Mouse (Mus musculus) limb, embryonic 14.5 days (tissue): Measurements from ENCODE around the gene Tchhl1. TPM values are rescaled to one million over a fixed set of nuclear protein-coding genes. Genes with fewer than 3 reads are reported as not detected.

Source experiments
- ATAC-seq: fragments of 200-750 bp; cut with Nextera tagmentation; 2 replicates; pipeline ENCODE4 v1.8.0; 2017; ENCODE audit warnings: low read depth, moderate number of reproducible peaks, moderate TSS enrichment; ENCODE audit not compliant: low FRiP score
- DNase-seq: peaks from one replicate; pipeline ENCODE4 v3.0.0-alpha.2; 2015; ENCODE audit warnings: low spot score
- H3K27ac ChIP-seq: fragments of 300-500 bp; sonication (generic); replicated peaks from 2 replicates; pipeline ENCODE4 v1.5.1; 2014; ENCODE audit warnings: low read depth, mild to moderate bottlenecking, low read length, moderate library complexity, mixed read lengths
- H3K27me3 ChIP-seq: fragments of 300-500 bp; sonication (generic); 2 replicates; pipeline ENCODE4 v1.6.1; 2014; ENCODE audit warnings: low read length, mixed read lengths; ENCODE audit not compliant: control insufficient read depth, insufficient read depth
- H3K36me3 ChIP-seq: fragments of 300-500 bp; sonication (generic); 2 replicates; pipeline ENCODE4 v1.6.1; 2014; ENCODE audit warnings: mild to moderate bottlenecking, low read length, moderate library complexity, mixed read lengths; ENCODE audit not compliant: control insufficient read depth, insufficient read depth
- H3K4me1 ChIP-seq: fragments of 300-500 bp; sonication (generic); 2 replicates; pipeline ENCODE4 v1.6.1; 2014; ENCODE audit warnings: antibody characterized with exemption, low read length, mixed read lengths; ENCODE audit not compliant: control insufficient read depth, insufficient read depth
- H3K4me2 ChIP-seq: fragments of 300-500 bp; sonication (generic); replicated peaks from 2 replicates; pipeline ENCODE4 v1.6.1; 2014; ENCODE audit warnings: low read depth, mild to moderate bottlenecking, low read length, moderate library complexity; ENCODE audit not compliant: severe bottlenecking
- H3K4me3 ChIP-seq: fragments of 300-500 bp; sonication (generic); replicated peaks from 2 replicates; pipeline ENCODE4 v1.5.1; 2014; ENCODE audit warnings: low read length
- H3K9ac ChIP-seq: fragments of 300-500 bp; sonication (generic); 2 replicates; pipeline ENCODE4 v1.6.1; 2014; ENCODE audit warnings: mild to moderate bottlenecking, low read depth, low read length, moderate library complexity; ENCODE audit not compliant: severe bottlenecking
- H3K9me3 ChIP-seq: fragments of 300-500 bp; sonication (generic); 2 replicates; pipeline ENCODE4 v1.6.1; 2016; ENCODE audit warnings: low read length; ENCODE audit not compliant: control insufficient read depth
- POLR2A ChIP-seq: fragments of 200-500 bp; IDR thresholded peaks from 2 replicates; pipeline ENCODE4 v1.8.0; 2012; ENCODE audit warnings: inconsistent platforms, mild to moderate bottlenecking, moderate library complexity, borderline replicate concordance; ENCODE audit not compliant: insufficient read depth, insufficient read length; ENCODE audit errors: extremely low read depth
- WGBS: fragments of 180-500 bp; shearing (Covaris S2); extraction: QIAGEN DNeasy Blood & Tissue Kit; methylation state at CpG from one replicate; pipeline ENCODE4 v1.1.7; 2014; 5-methylcytosine and 5-hydroxymethylcytosine counted together
- polyA plus RNA-seq, 2 experiments: library from polyadenylated mRNA; depleted of rRNA in 1 of 2; stranded (reverse) in 1 of 2; unstranded in 1 of 2; fragments of >200 nt; fragmentation: Nextera tagmentation in 1 of 2; extraction: Ambion mirVana in 1 of 2; gene quantifications; 2 replicates each; pipeline versions ENCODE4 v1.2.1 to v1.2.3; 2012 to 2014

Tchhl1 gene
- polyA plus RNA-seq, 2 experiments = not detected

DNA sequence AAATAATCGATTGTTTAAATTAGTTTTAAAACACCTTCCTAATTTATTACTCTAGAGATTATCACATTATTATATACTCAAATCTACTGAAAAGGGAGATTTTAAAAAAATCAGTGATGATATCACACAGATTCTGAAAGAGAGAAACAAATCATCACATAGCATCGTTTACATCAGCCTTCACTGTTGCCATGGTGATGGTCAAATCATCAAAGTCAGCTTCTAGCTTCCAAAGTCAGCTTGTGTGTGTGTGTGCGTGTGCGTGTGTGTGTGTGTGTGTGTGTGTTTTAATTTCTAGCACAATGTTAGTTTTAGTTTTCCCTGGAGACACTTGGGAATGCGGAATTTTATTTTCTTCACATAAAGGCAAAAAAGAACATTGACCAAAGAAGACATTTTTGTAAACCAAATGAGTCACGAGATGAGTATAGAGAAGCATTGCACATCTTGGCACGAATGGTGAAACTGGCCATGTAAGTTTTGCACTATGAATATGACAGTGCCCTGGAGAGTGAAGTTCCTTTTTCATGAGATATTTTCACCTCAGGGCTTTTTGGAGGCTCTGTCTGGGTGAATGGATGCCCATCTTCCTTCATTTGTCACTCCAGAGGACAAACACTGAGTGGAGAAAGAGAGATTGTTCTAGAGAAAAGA is 36.1 kb downstream of the Tchhl1 start:
- Histone ChIP-seq H3K27me3 (no peaks in the 10 kb centered on the region), H3K4me2 (no peak overlapping the region), H3K9ac (no peak overlapping the region), H3K27ac (no peak overlapping the region), H3K36me3 (no peaks in the 10 kb centered on the region), H3K9me3 (peaks cover 4% of the 10 kb centered on the region; the same call in 1 of the 2 replicates), H3K4me1 (peaks cover 3% of the 10 kb centered on the region; the same call in 1 of the 2 replicates), H3K4me3 (no peak overlapping the region)
- ATAC-seq = no peak
- 84% methylated on average over 7 of the region's 7 CpGs for WGBS
- TF ChIP-seq POLR2A = no peak
- no peak for DNase-seq

DNA sequence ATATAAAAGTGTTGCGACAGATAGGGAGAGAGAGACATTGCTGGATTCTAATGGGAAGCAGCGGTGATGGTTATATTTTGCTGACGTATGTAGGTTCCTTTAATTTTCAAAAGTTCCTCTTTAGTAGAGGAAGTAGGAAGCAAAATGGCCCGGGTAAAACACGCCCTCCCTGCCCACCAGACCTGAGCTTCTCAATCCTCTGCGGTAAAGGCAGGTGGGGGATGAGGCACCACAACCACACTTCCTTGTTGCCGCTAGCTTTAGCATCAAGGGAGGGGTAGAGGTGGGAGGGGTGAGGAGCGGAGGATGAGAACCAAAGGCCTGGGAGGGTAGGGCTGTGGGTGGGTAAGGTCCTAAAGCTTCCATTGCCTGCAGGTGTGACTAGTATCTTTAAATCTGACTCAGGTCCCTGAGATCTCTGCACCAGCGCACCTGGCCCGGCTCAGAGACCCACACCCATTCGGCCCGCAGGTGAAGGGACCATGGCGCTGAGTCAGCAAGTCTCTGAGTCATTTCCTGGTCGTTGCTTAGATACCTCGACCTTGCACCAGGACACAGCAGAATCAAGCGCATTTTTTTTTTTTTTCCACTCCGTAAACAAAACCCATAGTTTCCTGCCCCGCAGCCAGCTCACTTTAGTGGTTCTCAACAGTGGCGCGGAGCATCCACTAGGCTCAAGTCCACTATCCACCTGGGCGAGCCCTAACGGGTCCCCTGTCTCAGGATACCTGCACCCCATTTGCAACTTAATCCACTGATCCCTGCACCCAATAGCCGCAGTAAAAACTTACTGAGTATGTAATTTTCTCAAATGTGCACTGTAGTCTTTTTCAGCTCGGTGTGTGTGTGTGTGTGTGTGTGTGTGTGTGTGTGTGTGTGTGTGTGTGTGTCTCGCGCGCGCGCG is 37.7 kb downstream of the Tchhl1 start:
- no peak for TF ChIP-seq POLR2A
- Histone ChIP-seq H3K9me3 (peaks cover 4% of the 10 kb centered on the region; the same call in 1 of the 2 replicates), H3K36me3 (no peaks in the 10 kb centered on the region), H3K27ac (peak overlapping the region; percentile 52; the same call in 1 of the 2 replicates), H3K9ac (no peak overlapping the region), H3K4me3 (no peak overlapping the region), H3K4me1 (peaks cover 3% of the 10 kb centered on the region; the same call in 1 of the 2 replicates), H3K4me2 (0 out of 2 replicates have a peak overlapping the region, but pooled peaks have one; percentile 2), H3K27me3 (no peaks in the 10 kb centered on the region)
- ATAC-seq = no peak
- WGBS = 33% methylated on average over 30 of the region's 30 CpGs
- DNase-seq = no peak

DNA sequence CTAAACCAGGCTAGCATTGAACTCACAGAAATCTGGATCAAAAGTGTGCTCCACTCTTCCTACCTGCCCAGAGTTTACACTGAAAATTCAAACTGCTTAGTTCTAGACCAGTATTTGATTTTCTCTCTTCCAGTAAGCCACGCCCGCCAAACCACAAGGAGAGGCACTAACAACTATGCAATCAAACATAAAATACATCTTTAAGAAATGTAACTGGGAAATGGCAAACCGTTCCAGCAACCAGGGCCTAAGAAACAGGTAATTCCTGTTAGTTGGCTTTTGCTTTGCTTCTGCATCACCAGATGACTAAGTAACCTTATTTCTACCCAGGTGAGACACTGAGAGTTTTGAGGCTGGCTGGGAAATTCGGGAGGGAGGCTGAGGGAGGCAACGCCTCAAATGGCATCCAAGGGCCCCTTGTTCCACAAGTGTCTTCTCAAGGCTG is 38.3 kb downstream of the Tchhl1 start:
- H3K4me2 ChIP-seq = no peak overlapping the region
- H3K9ac ChIP-seq = no peak overlapping the region
- no peak overlapping the region for H3K4me3 ChIP-seq
- no peak for TF ChIP-seq POLR2A
- ATAC-seq = no peak
- peak; percentile 49 for DNase-seq
- no peaks in the 10 kb centered on the region for H3K36me3 ChIP-seq
- no peaks in the 10 kb centered on the region for H3K27me3 ChIP-seq
- peaks cover 4% of the 10 kb centered on the region; the same call in 1 of the 2 replicates for H3K9me3 ChIP-seq
- peaks cover 3% of the 10 kb centered on the region; the same call in 1 of the 2 replicates for H3K4me1 ChIP-seq
- H3K27ac ChIP-seq = no peak overlapping the region
- 58% methylated on average over 5 of the region's 5 CpGs for WGBS

DNA sequence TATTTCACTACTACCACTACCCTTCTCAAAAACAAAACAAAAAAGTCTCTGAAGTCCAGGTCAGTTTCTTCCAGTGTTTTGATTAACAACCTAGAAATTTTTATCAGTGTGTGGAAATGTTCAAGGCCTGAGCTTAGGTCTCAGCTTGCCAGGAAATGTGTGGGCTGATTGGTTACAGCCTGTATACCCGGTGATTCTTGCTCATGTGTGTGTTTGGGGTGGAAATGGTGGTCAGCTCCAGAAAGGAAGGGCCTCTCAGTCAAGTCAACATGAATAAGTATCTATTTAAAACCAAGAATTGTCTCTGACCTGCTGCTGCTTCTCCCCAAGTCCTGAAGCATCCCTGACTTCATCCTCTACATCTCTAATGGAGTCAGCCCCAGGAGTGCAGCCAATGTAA is 40.7 kb downstream of the Tchhl1 start:
- no peak overlapping the region for H3K27ac ChIP-seq
- H3K4me3 ChIP-seq = no peak overlapping the region
- TF ChIP-seq POLR2A = no peak
- peaks cover 3% of the 10 kb centered on the region; the same call in 1 of the 2 replicates for H3K4me1 ChIP-seq
- no peak overlapping the region for H3K4me2 ChIP-seq
- WGBS = 36% methylated on average over 1 of the region's 1 CpGs
- H3K9me3 ChIP-seq = no peaks in the 10 kb centered on the region
- ATAC-seq = no peak
- DNase-seq = no peak
- H3K36me3 ChIP-seq = no peaks in the 10 kb centered on the region
- no peaks in the 10 kb centered on the region for H3K27me3 ChIP-seq
- no peak overlapping the region for H3K9ac ChIP-seq

DNA sequence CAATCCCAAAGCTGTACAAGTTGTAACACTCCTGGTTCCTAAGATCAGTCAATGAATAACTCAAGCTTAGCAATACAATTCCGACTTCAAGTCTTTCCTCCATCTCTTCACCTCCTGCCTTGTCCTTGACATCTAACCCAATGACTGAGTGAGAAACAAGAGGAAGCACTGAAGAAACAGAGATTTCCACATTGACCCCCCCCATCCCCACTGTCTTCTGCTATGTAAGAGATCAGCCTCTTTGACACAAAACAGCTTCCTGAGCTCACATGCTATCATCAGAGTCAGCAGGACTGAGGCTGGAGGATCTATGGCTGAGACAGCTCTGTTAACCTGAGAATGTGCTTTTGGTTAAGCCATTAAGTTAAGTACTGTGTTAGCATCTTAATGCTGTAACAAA is 42.5 kb downstream of the Tchhl1 start:
- WGBS = 88% methylated on average over 1 of the region's 1 CpGs
- ATAC-seq = no peak

More for the DNA sequence above, 42.5 kb downstream of the Tchhl1 start:
- no peaks in the 10 kb centered on the region for H3K36me3 ChIP-seq
- H3K27ac ChIP-seq = no peak overlapping the region
- H3K4me1 ChIP-seq = peaks cover 3% of the 10 kb centered on the region; the same call in 1 of the 2 replicates
- no peak for TF ChIP-seq POLR2A
- no peak overlapping the region for H3K4me2 ChIP-seq
- no peaks in the 10 kb centered on the region for H3K27me3 ChIP-seq
- H3K9me3 ChIP-seq = no peaks in the 10 kb centered on the region
- no peak overlapping the region for H3K9ac ChIP-seq
- H3K4me3 ChIP-seq = no peak overlapping the region
- DNase-seq = no peak
